Comparison of ENCODE assay signal across 15 mouse cellular contexts in the genomic region with DNA sequence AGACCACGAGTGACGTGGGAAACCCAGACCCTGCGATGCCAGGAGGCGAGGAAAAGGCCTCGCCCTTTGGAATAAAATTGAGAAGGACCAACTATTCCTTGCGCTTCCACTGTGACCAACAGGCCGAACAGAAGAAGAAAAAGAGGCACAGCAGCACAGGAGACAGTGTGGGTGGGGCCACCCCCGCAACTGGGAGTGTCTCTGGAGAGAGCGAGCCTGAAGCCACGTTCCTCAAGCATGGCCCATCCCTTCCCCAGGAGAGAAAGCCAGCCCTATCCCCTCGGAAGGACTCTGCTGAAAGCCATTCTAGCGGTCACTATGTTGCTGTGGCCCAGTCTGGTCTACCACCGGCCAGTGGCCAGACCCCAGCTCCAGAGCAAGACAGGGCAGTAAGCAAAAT. TPM values are rescaled to one million over a fixed set of nuclear protein-coding genes. Genes with fewer than 3 reads are reported as not detected.
DNase-seq lines count a peak whose midpoint lies in the region; ATAC-seq and TF ChIP-seq lines count a peak whose summit lies in the region.
"Had no signal": no experiment of that assay in that cellular context is flagged by ENCODE, and none has a peak within 500 bp of the region (broad histone marks: within the 10 kb centered on the region; RNA-seq: fewer than 3 reads in every experiment).

No protein-coding gene starts in this region.

- 0 out of 2 replicates have a peak overlapping the region, but pooled peaks have one; percentile 5 for H3K4me2 ChIP-seq in hindbrain, postnatal 0 days (ENCODE audit: low read depth, low read length)
- H3K4me2 ChIP-seq in hindbrain, embryonic 12.5 days (replicated peaks) = no peak overlapping the region
- H3K4me2 ChIP-seq in neural tube, embryonic 13.5 days = no peak overlapping the region

- no peak for DNase-seq in frontal cortex, postnatal 14 days (ENCODE audit: low spot score in 2 of 2)
- no peak for DNase-seq in hindbrain, postnatal 0 days (ENCODE audit: low spot score)
- DNase-seq in R1 (ENCODE audit: low read depth, low spot score) = peak; percentile 47
- no peak for DNase-seq in adrenal gland, postnatal 36 days
- DNase-seq in adrenal gland, adult (ENCODE audit: inconsistent age in 2 of 2, low spot score in 1 of 2) = no peak
- DNase-seq: cerebellum, adult 9-10 months; kidney, postnatal 10 days; layer of hippocampus, adult 9-11 months; thymus, adult 18-20 months had no signal

- H3K27me3 ChIP-seq in hindbrain, postnatal 0 days (ENCODE audit: insufficient read depth, low read length) = no peaks in the 10 kb centered on the region
- H3K27me3 ChIP-seq in hindbrain, embryonic 12.5 days = peaks cover 35% of the 10 kb centered on the region
- H3K27me3 ChIP-seq in neural tube, embryonic 13.5 days = peaks cover 25% of the 10 kb centered on the region

- no peaks in the 10 kb centered on the region for H3K36me3 ChIP-seq in hindbrain, postnatal 0 days (ENCODE audit: insufficient read depth, low read length)
- peaks cover 32% of the 10 kb centered on the region for H3K36me3 ChIP-seq in hindbrain, embryonic 12.5 days
- peaks cover 47% of the 10 kb centered on the region for H3K36me3 ChIP-seq in neural tube, embryonic 13.5 days

- TF ChIP-seq CTCF in hindbrain, postnatal 0 days (IDR thresholded peaks at IDR 0.05; ENCODE audit: low read depth) = no peak

- no peak overlapping the region for H3K4me3 ChIP-seq in hindbrain, postnatal 0 days (ENCODE audit: low read length)
- H3K4me3 ChIP-seq in hindbrain, embryonic 12.5 days = no peak overlapping the region
- H3K4me3 ChIP-seq in neural tube, embryonic 13.5 days = no peak overlapping the region
- H3K4me3 ChIP-seq: liver, embryonic 15.5 days had no signal

- H3K27ac ChIP-seq in hindbrain, postnatal 0 days = no peak overlapping the region
- no peak overlapping the region for H3K27ac ChIP-seq in hindbrain, embryonic 12.5 days
- H3K27ac ChIP-seq in neural tube, embryonic 13.5 days (replicated peaks) = no peak overlapping the region
- H3K27ac ChIP-seq: liver, embryonic 15.5 days had no signal

- 0 out of 2 replicates have a peak, but pooled peaks have one; percentile 22 for ATAC-seq in frontal cortex, adult (ENCODE audit: low TSS enrichment)
- ATAC-seq in hindbrain, postnatal 0 days = no peak
- no peak for ATAC-seq in hindbrain, embryonic 12.5 days (ENCODE audit: low FRiP score)
- no peak for ATAC-seq in neural tube, embryonic 13.5 days (ENCODE audit: low read depth)
- ATAC-seq: forebrain, embryonic 14.5 days; hindbrain, embryonic 16.5 days had no signal

- WGBS in hindbrain, postnatal 0 days = 77% methylated on average over 13 of the region's 13 CpGs
- 73% methylated on average over 13 of the region's 13 CpGs for WGBS in hindbrain, embryonic 12.5 days
- WGBS in neural tube, embryonic 13.5 days = 80% methylated on average over 13 of the region's 13 CpGs

- no peak overlapping the region for H3K9ac ChIP-seq in hindbrain, postnatal 0 days (replicated peaks; ENCODE audit: low read length)
- no peak overlapping the region for H3K9ac ChIP-seq in hindbrain, embryonic 12.5 days
- 0 out of 2 replicates have a peak overlapping the region, but pooled peaks have one; percentile 17 for H3K9ac ChIP-seq in neural tube, embryonic 13.5 days
- H3K9ac ChIP-seq: liver, embryonic 15.5 days had no signal

- no peaks in the 10 kb centered on the region for H3K9me3 ChIP-seq in hindbrain, postnatal 0 days (ENCODE audit: low read length)
- H3K9me3 ChIP-seq in hindbrain, embryonic 12.5 days (replicated peaks) = no peaks in the 10 kb centered on the region
- H3K9me3 ChIP-seq in neural tube, embryonic 13.5 days = no peaks in the 10 kb centered on the region
- H3K9me3 ChIP-seq: liver, embryonic 15.5 days had no signal

- no peaks in the 10 kb centered on the region for H3K4me1 ChIP-seq in hindbrain, postnatal 0 days (ENCODE audit: insufficient read depth, low read length)
- H3K4me1 ChIP-seq in hindbrain, embryonic 12.5 days = peaks cover 19% of the 10 kb centered on the region
- H3K4me1 ChIP-seq in neural tube, embryonic 13.5 days (replicated peaks) = peaks cover 22% of the 10 kb centered on the region

RNA-seq across cellular contexts. Expression of a gene that starts 46.9 kb away (rescaled TPM):
- total RNA-seq in hindbrain, postnatal 0 days (2014; rRNA removed) = 9.9 and 15.1 TPM in 2 replicates
- 10.2 and 12.8 TPM in 2 replicates for polyA plus RNA-seq in hindbrain, postnatal 0 days (2015; fragmentation: Nextera tagmentation; extraction: Ambion mirVana)
- polyA plus RNA-seq in hindbrain, embryonic 12.5 days (2016; fragmentation: Nextera tagmentation; extraction: Ambion mirVana) = 18.0 and 22.4 TPM in 2 replicates
- 18.3 and 21.6 TPM in 2 replicates for polyA plus RNA-seq in neural tube, embryonic 13.5 days (2015; fragmentation: Nextera tagmentation; extraction: Ambion mirVana)
- total RNA-seq in adrenal gland, postnatal 36 days (2021) = 10 to 100 TPM; 14.7 to 16.6 TPM
